Mouse (Mus musculus) heart, adult 11 months (tissue): ENCODE measurements at regions not wholly inside any gene's neighbourhood (a gene's known extent, or its start where the extent isn't known, plus 50 kb on each side); places are given as distances from the start of the nearest gene placed in this dataset.
A peak's percentile ranks its signal among the peaks of the same experiment; 100 is the strongest.

Experiments used
- DNase-seq: peaks from one replicate; pipeline ENCODE4 v3.0.0; 2022

GRCm38 (mm10) chr2:30525295-30525694, 51.3 kb upstream of the Ier5l start:
- DNase-seq: peak; percentile 70

- peak; percentile 71 for DNase-seq
Observed at GRCm38 (mm10) chr2:30525831-30526230, 51.8 kb upstream of the Ier5l start.

- no peak for DNase-seq
Observed at GRCm38 (mm10) chr2:30527495-30527894, 53.5 kb upstream of the Ier5l start.

GRCm38 (mm10) chr2:30532948-30533347, 58.9 kb upstream of the Ier5l start:
- DNase-seq: no peak

- no peak for DNase-seq
Observed at GRCm38 (mm10) chr2:30533367-30533766, 59.3 kb upstream of the Ier5l start.

- no peak for DNase-seq
Observed at GRCm38 (mm10) chr2:30534485-30534884, 60.4 kb upstream of the Cstad start.

GRCm38 (mm10) chr2:30539305-30539704, 55.5 kb upstream of the Cstad start:
- no peak for DNase-seq

- peak; percentile 94 for DNase-seq
Observed at GRCm38 (mm10) chr2:30541541-30541940, 53.3 kb upstream of the Cstad start.

GRCm38 (mm10) chr2:30544782-30545435, 49.9 kb upstream of the Cstad start:
- DNase-seq: peak; percentile 100
